Mouse (Mus musculus): ENCODE measurements around the gene Zbed4.
A peak's percentile ranks its signal among the peaks of the same experiment; 100 is the strongest.
"Not testable (repeated sequence)": the region's sequence is repeated elsewhere in the genome, so short reads cannot be mapped to it uniquely, and the experiment has no call there.

Gene Zbed4

DNA sequence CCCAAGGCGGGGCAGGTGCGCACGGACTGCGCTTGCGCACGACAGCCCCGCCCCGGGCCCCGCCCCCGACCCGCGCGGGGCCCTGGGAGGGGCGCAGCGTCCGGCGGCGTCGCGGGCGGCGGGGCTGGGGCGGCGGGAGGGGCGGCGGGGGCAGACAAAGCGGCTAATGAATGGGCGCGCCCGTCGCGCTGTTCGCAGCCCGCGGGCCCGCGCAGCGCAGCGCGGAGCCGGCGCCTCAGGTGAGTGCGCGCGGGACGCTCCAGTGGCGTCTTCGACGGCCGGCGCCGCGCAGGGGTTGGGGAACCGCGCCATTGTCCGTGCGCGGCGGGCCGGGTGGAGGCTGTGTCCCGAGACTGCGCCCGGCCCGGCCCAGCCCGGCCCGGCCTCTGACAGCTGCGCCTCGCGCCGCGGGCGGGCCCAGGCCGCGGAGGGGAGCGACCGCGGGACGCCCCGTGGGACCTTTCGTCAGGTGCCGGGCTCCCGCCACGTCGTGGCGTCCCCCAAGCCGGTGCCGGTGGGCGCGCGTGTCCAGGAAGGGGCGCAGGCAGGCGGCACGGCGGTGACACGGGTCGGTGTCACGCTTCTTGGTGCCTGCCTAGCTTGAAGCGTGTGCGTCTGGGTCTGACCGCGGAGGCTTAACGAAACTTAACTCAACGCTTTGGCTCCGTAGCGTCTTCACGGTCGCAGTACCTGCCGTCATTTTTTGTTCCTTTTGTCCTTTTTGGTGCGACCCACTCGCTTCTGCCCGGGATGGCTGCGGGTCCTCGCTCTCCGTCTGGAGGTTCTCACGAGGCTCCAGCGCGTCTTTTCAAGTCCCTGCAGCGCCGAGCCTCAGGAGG, at the start of gene Zbed4:
Gene Zbed4 (plus strand): TSS at position 97 of the 839 bp plus-strand sequence.
- peak; percentile 56 for DNase-seq (ENCODE audit: low spot score)

DNA sequence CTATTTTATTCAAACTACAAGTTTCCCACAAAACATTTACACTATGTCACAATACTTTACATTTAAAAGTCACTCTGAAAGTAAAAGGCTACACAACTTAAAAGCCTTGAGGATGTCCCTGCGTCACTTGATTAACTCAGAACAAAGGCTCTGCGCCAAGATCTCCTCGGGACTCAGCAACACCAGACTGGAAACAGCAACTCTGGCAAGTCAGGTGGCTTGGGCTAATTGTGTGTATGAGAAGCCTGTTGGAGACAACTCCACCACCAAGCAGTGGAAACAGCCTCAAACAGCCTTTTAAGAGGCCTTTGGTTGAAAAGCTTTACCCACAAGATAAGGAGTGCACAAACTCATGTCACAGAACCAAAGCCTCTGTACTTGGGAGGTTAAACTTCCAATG, 49.0 kb upstream of the Zbed4 start:
- DNase-seq (ENCODE audit: low spot score): no peak

DNA sequence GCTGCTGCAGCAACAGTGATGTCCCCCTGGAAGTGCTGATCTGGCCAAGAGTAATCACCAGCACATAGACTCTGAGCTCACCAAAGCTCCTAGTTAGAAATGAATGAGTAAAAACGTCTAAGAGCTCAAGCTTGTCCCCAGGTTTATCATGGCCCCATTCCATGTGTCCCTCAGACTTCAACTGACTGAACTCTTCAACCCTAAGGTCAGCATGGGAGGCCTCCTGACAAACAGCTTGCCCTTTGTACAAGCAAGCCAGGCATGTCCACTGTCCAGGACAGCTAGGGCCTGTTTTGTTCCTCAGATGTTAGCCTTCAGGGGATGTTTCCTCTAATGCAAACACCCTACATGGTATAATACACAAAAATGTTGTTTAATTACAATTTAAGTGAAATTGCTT, 47.2 kb upstream of the Zbed4 start:
- DNase-seq (ENCODE audit: low spot score): no peak

DNA sequence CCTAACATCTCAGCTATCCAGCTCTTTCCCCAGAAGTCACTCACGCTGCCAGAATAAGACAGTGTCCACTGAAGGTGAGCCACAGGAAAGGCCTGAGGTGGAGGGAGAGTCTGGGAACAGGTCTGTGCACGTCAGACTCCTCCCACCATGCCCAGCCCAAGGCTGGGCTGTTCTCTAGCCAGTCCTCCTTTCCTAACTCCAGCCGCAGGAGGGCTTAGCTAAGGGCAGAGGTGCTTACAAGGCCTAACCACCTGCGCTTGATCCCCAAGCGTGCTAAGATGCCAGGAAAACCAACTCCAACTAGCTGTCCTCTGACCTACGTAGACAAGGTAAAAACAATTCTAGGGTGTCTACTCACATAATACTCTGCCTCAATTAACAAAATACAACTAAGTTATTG, 45.1 kb upstream of the Zbed4 start:
- DNase-seq (ENCODE audit: low spot score): no peak

DNA sequence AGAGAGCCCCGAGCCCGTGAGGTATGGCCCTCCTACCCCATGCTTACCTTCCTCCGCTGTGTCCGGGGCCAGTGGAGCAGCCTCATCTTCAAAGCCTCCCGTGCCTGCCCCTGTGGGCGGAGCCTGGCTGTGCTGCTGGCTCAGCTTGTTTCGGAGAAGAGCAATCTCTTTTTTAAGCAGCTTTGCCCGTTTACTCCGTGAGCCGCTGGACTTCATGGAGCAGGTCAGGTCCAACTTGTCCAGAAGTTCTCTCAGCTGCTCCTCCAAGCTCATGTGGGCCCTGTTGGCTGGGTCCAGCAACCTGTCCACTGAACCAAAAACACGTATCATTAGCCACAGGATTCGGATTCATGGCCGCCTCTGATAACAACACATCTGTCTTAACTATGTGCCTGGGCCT, 44.5 kb upstream of the Zbed4 start:
- not testable (repeated sequence) for DNase-seq (ENCODE audit: low spot score)

DNA sequence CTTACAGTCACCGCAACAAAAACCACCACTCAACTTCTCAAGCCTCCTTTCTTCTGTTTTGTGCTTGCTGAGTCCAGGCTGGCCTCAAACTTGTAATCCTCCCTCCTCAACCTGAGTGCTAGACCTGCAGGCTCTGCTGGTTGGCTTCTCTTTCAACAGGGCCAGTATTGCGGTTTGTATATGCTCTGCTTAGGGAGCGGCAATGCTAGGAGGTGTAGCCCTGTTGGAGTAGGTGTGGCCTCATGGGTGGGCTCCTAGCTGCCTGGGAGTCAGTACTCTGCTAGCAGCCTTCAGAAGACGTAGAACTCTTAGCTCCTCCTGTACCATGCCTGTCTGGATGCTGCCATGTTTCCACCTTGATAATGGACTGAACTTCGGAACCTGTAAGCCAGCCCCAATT, 43.3 kb upstream of the Zbed4 start:
- DNase-seq (ENCODE audit: low spot score): no peak

DNA sequence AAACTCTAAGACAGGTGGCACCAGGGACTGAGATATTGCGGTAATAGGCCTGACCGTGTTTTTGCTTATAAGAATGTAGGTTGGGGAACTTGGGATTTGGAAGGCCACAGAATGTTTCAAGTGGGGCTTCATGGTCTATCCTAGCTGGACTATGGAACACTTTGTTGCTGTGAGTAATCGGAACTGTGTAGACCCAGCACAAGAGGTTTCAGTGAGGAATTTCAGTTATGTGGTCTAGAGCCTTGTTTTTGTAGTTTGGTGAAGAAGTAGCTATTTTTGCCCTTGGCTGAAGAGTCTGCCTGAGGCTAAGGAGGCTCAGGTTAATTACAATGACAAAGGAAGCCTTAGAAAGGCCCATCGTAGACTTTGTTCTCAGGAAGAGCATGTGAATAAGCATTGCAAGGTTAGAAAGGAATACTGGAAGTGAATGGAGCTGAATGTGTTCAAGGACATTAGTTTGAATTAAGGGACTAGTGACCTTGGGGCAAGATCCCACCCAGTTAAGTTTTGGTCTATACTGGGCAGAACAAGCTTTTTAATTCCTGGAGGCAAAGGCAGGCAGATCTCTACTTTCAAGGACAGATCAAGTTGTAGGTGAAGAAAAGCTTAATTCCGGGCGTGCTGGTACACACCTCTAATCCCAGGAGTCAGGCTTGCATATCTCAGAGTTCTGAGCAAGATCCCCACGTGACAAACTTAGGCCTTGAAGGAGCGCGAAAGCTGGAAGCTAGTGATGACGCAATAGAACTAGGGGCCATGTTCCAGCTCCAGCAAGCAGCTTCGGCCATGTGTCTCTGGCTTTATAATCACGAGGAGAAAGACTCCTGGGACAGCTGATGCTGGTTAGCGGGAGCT, 42.6 kb upstream of the Zbed4 start:
- no peak for DNase-seq (ENCODE audit: low spot score)

DNA sequence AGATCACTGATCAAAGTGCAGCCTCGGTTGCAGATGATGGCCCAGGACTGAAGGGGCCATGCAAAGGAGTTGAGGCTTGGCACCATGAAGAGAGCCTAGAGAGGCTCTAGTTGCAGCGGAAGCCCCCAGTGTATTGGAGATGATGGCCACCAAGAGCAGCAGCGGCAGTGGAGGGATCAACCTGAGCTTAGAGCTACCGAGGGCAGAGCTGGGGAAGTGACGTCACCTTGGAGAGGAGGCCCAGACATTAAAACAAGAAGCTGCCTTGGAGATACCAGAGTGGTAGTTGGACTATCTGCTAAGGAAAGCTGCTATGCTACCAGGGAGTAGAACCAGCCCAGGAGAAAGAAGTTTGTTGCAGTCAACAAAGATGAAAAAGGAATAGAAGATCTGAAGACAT, 41.6 kb upstream of the Zbed4 start:
- DNase-seq (ENCODE audit: low spot score): no peak

DNA sequence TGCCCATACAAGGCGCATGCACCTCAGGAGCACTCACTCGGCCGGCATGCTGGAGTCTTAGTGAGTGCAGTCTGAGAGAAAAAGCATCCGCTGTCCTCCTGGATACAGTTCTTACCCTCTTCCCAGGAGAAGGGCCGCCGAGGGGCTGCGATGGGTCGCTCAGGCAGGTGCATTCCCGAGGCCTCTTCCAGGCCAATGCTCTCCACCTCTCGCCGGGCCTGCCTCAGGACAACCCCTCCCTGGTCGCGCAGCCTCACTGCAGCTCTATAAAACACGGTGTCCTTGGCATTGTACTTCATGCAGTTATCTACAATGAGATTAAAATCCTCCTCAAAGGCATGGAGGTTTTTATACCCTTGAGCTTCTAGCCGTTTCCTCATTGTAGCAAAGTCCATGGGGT, 39.0 kb upstream of the Zbed4 start:
- DNase-seq (ENCODE audit: low spot score): no peak

DNA sequence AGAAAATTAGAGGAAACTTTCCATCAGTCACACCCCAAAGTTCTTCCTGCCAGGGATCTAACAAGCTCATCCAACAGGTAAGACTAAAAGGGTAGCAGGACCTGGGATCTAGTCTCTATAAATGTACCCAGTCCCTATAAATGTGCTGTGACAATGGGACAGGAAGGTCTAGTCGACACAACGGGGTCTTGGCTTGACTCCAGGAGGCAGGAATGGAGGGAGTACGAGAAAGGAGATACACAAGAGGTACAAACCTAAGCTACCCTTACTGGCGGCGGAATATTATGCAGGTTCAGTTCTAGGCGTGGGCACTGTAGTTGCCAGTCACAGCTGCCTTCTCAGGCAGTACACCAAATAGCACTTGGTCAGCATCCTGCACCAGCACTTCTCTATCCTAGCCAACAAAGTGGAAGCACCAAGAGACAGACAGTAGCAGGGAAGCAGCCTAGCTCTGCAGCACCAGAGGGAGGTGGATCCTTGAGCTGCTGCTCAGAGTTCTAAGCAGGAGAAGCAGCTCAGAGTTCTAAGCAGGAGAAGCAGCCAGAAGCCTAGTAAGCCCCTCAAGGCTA, 37.4 kb upstream of the Zbed4 start:
- DNase-seq (ENCODE audit: low spot score): no peak

DNA sequence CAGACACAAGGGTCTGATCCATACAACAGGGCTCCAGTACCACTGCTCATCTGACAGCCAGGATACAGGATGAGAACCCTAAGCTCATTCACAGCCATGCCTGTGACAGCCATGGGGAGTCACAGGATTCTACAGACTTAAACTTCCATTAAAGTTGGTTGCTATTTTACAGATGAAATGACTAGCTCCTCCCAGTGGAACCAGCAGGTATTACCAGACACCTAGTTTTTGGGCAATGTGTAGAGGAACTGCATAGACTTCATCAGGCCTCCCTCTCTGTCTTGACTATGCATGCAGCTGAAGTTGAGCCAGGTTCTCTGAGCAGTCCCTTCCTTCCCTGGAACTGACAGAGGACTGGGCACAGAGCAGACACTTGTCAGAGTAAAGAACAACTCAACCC, 35.1 kb upstream of the Zbed4 start:
- DNase-seq (ENCODE audit: low spot score): peak; percentile 20

DNA sequence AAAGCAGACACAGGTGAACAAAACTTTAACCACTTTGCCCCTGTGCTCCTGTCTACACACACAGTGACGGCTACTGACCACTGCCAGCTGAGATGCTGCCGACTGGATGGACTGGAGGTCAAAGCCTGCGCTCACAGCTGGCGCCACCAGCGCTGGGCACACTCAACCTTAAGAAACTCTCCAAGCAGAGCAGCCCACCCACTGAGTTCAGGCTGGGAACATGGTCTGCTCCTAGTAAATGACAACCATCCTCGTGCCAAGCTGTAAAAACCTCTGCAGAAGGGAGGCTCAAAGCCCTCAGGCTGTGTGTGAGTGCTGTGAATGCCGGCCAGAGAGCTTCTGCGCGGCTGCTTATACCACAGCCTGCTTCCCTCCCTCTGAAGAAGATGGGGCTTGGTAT, 34.2 kb upstream of the Zbed4 start:
- no peak for DNase-seq (ENCODE audit: low spot score)

DNA sequence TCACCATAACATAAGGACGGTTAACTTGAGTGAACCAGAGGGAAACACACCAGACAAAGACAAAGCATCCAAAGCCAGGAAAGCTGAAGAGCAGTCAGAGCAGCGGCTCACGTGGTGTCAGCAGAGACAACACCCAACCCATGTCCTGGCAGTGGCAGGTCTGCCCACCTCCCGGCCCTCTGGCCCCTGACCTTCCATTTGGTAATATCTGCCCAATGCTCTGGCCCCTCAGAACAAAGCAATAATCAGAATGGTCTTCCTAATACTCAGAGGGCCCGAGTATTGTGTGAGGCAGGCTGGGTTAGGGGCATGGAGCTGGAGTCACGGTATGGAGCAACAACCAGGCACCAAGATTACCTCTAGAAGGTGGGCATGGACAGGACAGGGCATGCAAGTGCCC, 28.3 kb upstream of the Zbed4 start:
- DNase-seq (ENCODE audit: low spot score): no peak

DNA sequence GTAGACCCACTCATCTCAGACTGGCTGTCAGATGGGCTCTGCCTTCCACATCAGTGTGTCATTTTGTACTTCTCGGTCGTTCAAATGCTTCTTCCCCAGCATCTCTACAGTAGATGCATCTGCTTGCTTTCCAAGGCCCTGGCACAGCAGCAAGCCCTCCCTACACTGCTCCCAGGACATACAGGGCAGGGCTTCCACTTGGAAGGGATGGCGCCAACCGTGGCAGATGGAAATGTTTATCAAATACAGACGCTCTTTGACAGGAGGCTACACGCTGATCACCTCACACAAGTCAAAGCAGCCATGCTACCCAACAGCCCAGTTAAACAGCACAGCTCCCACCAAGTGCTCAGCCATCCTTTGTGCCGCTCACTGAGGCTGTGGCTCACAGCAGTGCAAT, 27.1 kb upstream of the Zbed4 start:
- no peak for DNase-seq (ENCODE audit: low spot score)

DNA sequence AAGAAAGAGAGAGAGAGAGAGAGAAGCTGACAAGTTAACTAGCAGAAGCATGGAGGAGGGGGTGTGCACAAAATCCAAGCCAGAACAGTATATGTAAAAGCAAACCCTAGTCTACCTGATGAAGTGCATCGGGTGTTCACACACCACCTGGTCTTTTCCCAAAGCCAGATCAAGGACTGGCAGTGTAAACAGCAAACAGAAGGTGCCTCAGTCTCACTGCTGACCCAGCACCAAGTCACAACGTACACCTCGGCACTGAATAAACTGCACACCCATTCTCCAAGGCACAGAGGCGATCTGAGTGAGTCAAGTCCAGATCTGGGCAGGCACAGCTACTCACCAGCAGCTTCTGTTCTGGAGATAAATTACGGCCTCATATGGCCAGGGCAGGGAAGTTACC, 26.4 kb upstream of the Zbed4 start:
- no peak for DNase-seq (ENCODE audit: low spot score)

DNA sequence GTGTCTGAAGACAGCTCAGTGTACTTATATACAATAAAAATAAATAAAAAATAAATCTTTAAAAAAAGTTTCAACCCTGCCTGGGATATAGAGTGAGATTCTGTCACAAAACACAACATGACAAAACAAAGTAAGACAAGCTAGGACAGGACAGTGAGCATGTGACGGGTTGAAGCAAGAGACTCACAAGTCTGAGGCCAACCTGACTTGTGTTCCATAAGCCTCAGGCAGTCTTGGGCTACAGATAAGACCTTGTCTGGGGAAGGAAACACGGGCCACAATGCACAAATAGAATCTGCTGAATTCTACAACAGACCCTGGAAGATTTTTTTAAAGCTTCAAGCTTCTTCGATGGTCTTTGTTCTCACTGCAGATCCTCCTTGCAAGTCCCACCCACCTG, 24.3 kb upstream of the Zbed4 start:
- no peak for DNase-seq (ENCODE audit: low spot score)

DNA sequence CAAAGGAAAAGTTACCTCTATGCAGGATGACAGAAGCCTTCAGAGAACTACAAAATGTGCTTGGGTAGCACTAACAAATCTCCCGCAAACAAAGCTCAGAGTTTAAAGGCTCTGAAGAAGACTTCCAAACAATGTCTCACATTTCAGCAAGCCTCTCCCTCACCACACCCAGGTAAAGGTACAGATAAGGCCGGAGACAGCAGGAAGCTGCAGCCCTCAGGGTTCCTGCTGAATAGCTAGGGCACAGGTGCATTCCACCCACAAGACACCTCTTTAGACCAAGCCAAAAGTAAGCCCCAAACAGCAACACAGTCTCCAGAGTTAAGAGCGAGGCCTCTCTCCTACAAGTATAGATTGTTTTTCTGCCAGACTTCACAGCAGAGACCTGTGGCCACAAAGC, 20.7 kb upstream of the Zbed4 start:
- DNase-seq (ENCODE audit: low spot score): no peak

DNA sequence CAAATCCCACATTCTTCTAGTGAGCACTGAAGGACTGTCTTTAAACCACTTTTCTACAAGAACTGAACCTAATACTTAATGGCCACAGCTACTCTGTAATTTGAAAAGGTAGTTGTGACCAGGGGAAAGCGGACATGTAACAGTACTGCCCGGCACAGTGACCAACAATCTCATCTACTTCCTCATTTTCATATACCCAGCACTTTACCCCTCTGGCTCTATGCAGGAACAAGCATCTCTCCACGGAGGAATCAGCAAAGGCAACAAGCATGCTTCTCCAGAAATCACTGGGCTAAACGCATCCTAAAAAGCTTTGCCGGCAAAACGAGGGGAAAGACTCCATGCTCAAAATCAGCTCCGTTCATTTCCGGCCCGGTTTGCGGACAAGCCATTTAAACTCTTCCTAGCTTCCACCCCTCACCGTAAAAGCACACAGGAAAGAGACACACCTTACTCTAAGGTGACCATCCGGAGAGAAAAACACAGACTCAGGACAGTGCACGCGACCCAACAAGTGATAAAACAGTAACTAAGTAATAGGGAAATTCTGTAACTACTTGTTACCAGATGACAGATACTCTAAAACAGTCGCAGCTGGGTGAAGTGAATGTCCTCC, 18.9 kb upstream of the Zbed4 start:
- no peak for DNase-seq (ENCODE audit: low spot score)

DNA sequence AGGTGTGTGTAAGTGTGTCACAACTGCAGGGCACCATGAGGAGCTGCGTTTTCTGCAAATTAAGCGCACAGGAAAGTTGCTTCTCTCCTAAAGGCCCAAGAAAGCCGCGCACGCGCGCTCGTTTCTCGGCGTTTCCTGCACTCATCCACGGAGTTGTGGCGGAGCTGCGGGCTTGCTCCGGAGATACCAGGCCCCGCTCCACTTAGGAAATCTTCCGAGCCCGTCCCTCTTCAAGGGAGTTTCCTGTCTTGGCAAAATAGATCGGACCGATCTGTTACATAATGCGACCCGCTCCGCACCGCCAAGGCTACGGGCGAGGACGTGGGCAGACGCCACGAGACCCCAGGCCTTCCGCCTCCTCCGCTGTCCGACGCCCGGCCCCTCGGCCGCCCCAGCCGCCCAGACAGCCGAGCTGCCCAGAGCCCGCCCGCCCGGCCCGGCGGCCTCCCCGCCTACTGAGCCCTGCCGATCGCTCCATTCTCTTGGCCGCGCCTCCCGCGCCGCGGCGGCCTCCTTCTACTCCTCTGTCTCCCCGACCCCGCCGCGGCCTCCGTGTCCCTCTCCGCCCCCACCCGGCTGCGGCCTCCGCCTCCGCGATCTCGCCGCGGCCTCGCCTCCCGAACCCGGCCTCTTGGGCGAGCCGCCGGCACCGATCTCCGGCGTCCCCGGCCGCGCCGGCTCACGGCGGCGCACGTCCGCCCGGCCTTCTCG, 18.3 kb upstream of the Zbed4 start:
- peak; percentile 79 for DNase-seq (ENCODE audit: low spot score)

DNA sequence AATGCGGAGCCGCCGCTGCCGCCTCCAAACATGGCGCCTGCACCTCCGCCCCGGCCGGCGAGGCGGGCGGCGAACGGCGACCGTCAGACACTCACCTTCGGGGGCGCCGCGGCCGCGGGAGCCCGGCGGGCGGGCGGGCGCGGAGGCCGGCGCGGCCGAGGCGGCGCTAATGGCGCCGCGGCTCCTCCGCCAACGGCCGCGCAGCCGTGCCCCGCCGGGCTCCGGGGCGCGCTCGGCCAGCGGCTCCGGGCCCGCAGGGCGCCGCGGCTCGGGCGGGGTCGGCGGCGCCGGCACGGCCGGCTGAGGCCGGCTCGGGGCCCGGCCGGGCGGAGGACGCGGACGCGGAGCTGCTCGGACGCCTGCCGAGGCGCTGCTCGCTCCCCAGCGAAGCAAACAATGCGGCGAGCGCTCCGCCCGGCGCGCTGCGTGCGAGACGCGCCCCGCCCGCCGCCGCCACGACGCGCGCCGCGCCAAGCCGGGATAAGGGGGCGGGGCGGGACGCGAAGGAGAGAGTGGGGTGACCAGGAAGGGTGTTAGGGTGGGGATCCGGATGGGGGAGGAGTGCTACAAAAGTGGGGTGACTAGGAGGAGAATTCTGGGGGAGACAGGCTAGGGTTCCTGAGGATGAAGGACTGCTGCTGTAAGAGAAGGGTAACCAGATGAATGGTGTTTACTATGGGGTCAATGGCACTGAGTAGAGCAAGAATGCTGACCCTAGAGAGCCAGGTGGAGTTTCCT, 17.5 kb upstream of the Zbed4 start, which contains the start of gene Brd1:
Gene Brd1 (minus strand): TSS at position 400 of the 738 bp plus-strand sequence.
- DNase-seq (ENCODE audit: low spot score): peak; percentile 62

DNA sequence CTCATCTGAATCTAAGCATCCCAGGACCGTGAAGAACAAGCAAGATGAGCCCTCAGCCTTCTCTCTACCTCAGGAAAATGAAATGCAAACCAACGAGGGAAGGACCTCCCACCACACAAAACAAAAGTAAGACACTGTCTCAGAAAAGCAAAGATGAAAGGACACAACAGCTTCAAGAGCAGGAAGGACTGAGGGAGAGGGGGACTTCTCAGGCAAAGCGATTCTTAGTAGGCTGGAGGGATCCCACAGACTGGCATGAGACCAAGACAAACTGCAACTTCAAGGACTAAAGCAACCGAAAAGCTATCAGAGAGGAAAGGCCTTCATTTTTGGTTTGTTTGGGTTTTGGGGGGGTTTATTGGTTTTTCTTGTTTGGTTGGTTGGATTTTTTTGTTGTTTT, 15.3 kb upstream of the Zbed4 start:
- DNase-seq (ENCODE audit: low spot score): peak; percentile 42

Data from T-cell, adult 2 months (primary cell).